Mouse (Mus musculus) liver, embryonic 14.5 days (tissue): ENCODE measurements around the gene Npc2.

Experiments used
- CTCF ChIP-seq: IDR thresholded peaks from 2 replicates; pipeline ENCODE4 v1.5.1; 2016; ENCODE audit warnings: antibody characterized with exemption, low read depth, control low read depth
- EP300 ChIP-seq: IDR thresholded peaks from 2 replicates; pipeline ENCODE4 v1.6.1; 2016; ENCODE audit warnings: antibody characterized with exemption, low read depth

GRCm38 (mm10) chr12:84743496-84743895 is 29.5 kb downstream of the Npc2 start:
- no peak for TF ChIP-seq CTCF
- no peak for TF ChIP-seq EP300
